Mouse (Mus musculus): Measurements from ENCODE around the gene Lamc3.

GRCm38 (mm10) chr2:31891219-31891618 is 4.1 kb downstream of the Lamc3 start:
- TF ChIP-seq CTCF (IDR thresholded peaks at IDR 0.05), result no peak
- TF ChIP-seq EP300 (IDR thresholded peaks at IDR 0.05; ENCODE audit: insufficient read depth, low read depth, low read length), result no peak

Data from heart, adult 2 months (tissue).